15 mouse cellular contexts compared by ENCODE assay signal in the genomic region with DNA sequence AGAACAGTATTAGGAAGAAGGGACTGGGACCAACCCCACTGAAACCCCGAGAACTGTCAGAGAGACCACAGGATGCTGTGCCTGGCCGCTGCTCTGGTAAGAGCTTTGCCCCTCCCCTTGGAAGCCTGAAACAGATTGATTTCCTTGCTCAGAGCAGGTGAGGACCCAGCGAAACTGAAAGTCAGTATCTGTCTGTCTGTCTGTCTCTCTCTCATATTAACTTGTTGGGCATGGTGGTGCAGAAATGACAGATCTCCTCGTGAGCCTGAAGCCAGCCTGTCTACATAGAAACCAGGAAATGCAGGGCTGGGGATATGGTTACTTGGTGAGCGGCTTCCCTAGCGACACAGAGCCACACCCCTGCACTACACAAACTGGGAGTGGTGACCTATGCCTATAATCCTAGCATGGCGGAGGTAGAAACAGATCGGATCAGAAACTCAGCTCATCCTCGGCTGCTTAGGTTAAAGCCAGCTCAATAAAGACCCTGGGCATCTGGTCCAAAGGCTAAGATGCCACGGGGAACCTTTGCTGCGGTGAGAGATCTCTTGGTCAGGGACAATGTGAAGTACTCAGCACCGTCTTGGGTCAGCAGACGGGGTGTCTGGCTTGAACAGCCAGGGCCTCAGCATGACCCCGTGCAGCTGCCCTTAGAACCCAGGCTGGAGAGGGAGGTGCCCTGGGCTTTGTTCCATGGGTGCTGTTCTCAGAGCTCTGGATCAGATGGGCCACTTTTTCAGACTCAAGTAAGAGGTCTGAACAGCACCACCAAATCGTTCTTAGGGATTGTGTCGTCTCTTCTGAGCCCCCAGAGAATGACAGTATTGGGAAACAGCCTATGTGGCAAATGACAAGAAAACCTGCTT. TPM values are rescaled to one million over a fixed set of nuclear protein-coding genes. Genes with fewer than 3 reads are reported as not detected.
DNase-seq lines count a peak whose midpoint lies in the region; ATAC-seq lines count a peak whose summit lies in the region.
"Had no signal": no experiment of that assay in that cellular context is flagged by ENCODE, and none has a peak within 500 bp of the region (broad histone marks: within the 10 kb centered on the region; RNA-seq: fewer than 3 reads in every experiment).

No protein-coding gene starts in this region.

- ATAC-seq in heart, embryonic 11.5 days (replicated peaks; ENCODE audit: insufficient number of reproducible peaks, low FRiP score, low TSS enrichment) = no peak
- peak; percentile 75 for ATAC-seq in CD4-positive, CD25-positive, alpha-beta regulatory T cell, adult 4 months
- peak; percentile 34; the same call in 1 of the 2 replicates for ATAC-seq in granulocyte monocyte progenitor cell, adult 5-6 weeks (replicated peaks; ENCODE audit: poor library complexity, severe bottlenecking)

- H3K4me1 ChIP-seq in heart, embryonic 11.5 days (ENCODE audit: control insufficient read depth, insufficient read depth, low read length) = peaks cover 5% of the 10 kb centered on the region; the same call in 1 of the 2 replicates

- no peak overlapping the region for H3K9ac ChIP-seq in heart, embryonic 11.5 days (ENCODE audit: low read depth, low read length)

- no peaks in the 10 kb centered on the region for H3K27me3 ChIP-seq in heart, embryonic 11.5 days (ENCODE audit: control insufficient read depth, insufficient read depth, low read length)

- no peaks in the 10 kb centered on the region for H3K36me3 ChIP-seq in heart, embryonic 11.5 days (ENCODE audit: control insufficient read depth, insufficient read depth, low read length)

- H3K27ac ChIP-seq in heart, embryonic 11.5 days (ENCODE audit: low read depth, low read length) = no peak overlapping the region
- H3K27ac ChIP-seq: midbrain, embryonic 10.5 days had no signal

- WGBS in heart, embryonic 11.5 days (ENCODE audit: insufficient replicate concordance) = 80% methylated on average over 16 of the region's 16 CpGs

- H3K4me3 ChIP-seq in heart, embryonic 11.5 days (ENCODE audit: low read depth, low read length) = no peak overlapping the region
- H3K4me3 ChIP-seq: midbrain, embryonic 10.5 days; myocyte had no signal

- H3K9me3 ChIP-seq in heart, embryonic 11.5 days (replicated peaks; ENCODE audit: control insufficient read depth, low read length) = no peaks in the 10 kb centered on the region
- H3K9me3 ChIP-seq: midbrain, embryonic 10.5 days had no signal

- H3K4me2 ChIP-seq in heart, embryonic 11.5 days = no peak overlapping the region

- peak; percentile 92 for DNase-seq in heart, adult 11 months
- peak; percentile 53 for DNase-seq in retina, postnatal 1 day
- no peak for DNase-seq in gastrocnemius, adult 8-10 months (ENCODE audit: low spot score in 2 of 2)
- DNase-seq in right cerebral cortex, postnatal 25 days = no peak
- DNase-seq in lung, postnatal 14 days = no peak
- DNase-seq: adrenal gland, postnatal 14 days; embryo, embryonic 11 days; heart, postnatal 4 days; kidney, adult 2 months; lung, adult 2 months had no signal

RNA-seq across cellular contexts. Expression of a gene that starts 52.3 kb away (rescaled TPM):
- polyA plus RNA-seq in heart, embryonic 11.5 days (2014; fragmentation: Nextera tagmentation; extraction: Ambion mirVana) = 26.7 and 27.2 TPM in 2 replicates
- 10 to 100 TPM; 10.7 to 10.8 TPM for polyA plus RNA-seq in CD4-positive, CD25-positive, alpha-beta regulatory T cell, adult 4 months (2017; shearing (Covaris generic))
- 55.0 and 74.2 TPM in 2 replicates for total RNA-seq in granulocyte monocyte progenitor cell, adult 5-6 weeks (2014; fragmentation: Nextera tagmentation)
- 41.3 and 50.3 TPM in 2 replicates for total RNA-seq in granulocyte monocyte progenitor cell, adult 5-6 weeks (2017)
- total RNA-seq in gastrocnemius, adult 8-10 months (2022) = 10 to 100 TPM; 17.6 to 22.3 (median 20.1) TPM

Comparison
In these comparisons a context has a peak if more than half of its experiments do, and no peak if none do; other contexts are left out.
1. DNase-seq: peak in heart, adult 11 months (single experiment) and retina, postnatal 1 day (single experiment); none in gastrocnemius, adult 8-10 months (0 of 2), right cerebral cortex, postnatal 25 days (single experiment) and lung, postnatal 14 days (single experiment).